Mouse (Mus musculus) forebrain, embryonic 16.5 days (tissue): ENCODE measurements around the gene Mafk. TPM values are rescaled to one million over a fixed set of nuclear protein-coding genes. Genes with fewer than 3 reads are reported as not detected.

ENCODE experiments used
- ATAC-seq: fragments of 200-750 bp; cut with Nextera tagmentation; 2 replicates; pipeline ENCODE4 v1.8.0; 2017; ENCODE audit warnings: mild to moderate bottlenecking, moderate library complexity
- H3K27ac ChIP-seq: fragments of 300-500 bp; sonication (generic); 2 replicates; pipeline ENCODE4 v1.5.1; 2014; ENCODE audit warnings: low read length, control low read depth
- H3K27me3 ChIP-seq: fragments of 300-500 bp; sonication (generic); replicated peaks from 2 replicates; pipeline ENCODE4 v1.6.1; 2014; ENCODE audit warnings: low read length; ENCODE audit not compliant: control insufficient read depth, insufficient read depth
- H3K36me3 ChIP-seq: fragments of 300-500 bp; sonication (generic); 2 replicates; pipeline ENCODE4 v1.6.1; 2014; ENCODE audit not compliant: control insufficient read depth, insufficient read depth
- H3K4me1 ChIP-seq: fragments of 300-500 bp; sonication (generic); replicated peaks from 2 replicates; pipeline ENCODE4 v1.6.1; 2014; ENCODE audit warnings: low read length; ENCODE audit not compliant: control insufficient read depth, insufficient read depth
- H3K4me2 ChIP-seq: fragments of 300-500 bp; sonication (generic); 2 replicates; pipeline ENCODE4 v1.6.1; 2014; ENCODE audit warnings: mild to moderate bottlenecking, low read length, control low read depth
- H3K4me3 ChIP-seq: fragments of 300-500 bp; sonication (generic); replicated peaks from 2 replicates; pipeline ENCODE4 v1.5.1; 2014; ENCODE audit warnings: mild to moderate bottlenecking, low read length, control low read depth
- H3K9ac ChIP-seq: fragments of 300-500 bp; sonication (generic); replicated peaks from 2 replicates; pipeline ENCODE4 v1.6.1; 2014; ENCODE audit warnings: low read depth, low read length, control low read depth
- H3K9me3 ChIP-seq: fragments of 300-500 bp; sonication (generic); 2 replicates; pipeline ENCODE4 v1.6.1; 2016; ENCODE audit warnings: low read length; ENCODE audit not compliant: control insufficient read depth
- WGBS: fragments of 180-500 bp; shearing (Covaris S2); extraction: QIAGEN DNeasy Blood & Tissue Kit; methylation state at CpG from one replicate; pipeline ENCODE4 v1.1.7; 2014; 5-methylcytosine and 5-hydroxymethylcytosine counted together
- polyA plus RNA-seq: library from polyadenylated mRNA; unstranded; fragments of >200 nt; fragmentation: Nextera tagmentation; extraction: Ambion mirVana; gene quantifications from 2 replicates; pipeline ENCODE4 v1.2.1, GENCODE M21; 2015

Gene Mafk
- polyA plus RNA-seq, 1 experiment from 2014 or later, result 23.1 TPM

DNA sequence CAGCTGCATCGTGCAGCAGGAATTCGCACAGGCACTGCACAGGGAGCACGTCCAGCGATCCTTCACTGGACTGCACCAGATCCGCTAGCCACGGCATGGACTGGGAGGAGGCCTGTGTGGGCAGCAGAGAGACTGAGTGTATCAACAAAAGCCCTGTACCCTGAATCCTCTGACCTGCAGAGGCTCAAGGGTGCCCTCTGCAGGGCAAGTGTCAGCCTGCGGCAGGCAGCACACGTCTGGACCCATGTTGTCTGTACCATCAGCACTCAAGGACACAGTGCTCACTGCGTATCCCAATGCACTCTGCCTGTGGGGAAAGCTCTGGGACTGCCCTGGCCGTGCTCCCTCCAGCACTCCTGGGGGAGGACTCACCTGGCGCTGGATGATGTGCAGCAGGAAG lies 27.0 kb upstream of the Mafk start:
- Histone ChIP-seq H3K36me3 (peaks cover 50% of the 10 kb centered on the region), H3K4me2 (no peak overlapping the region), H3K27me3 (no peaks in the 10 kb centered on the region), H3K27ac (no peak overlapping the region), H3K9me3 (no peaks in the 10 kb centered on the region), H3K9ac (no peak overlapping the region), H3K4me3 (no peak overlapping the region), H3K4me1 (no peaks in the 10 kb centered on the region)
- no peak for ATAC-seq
- WGBS, result 70% methylated on average over 11 of the region's 11 CpGs

- no peak for ATAC-seq
- H3K36me3 ChIP-seq, result peaks cover 60% of the 10 kb centered on the region
- WGBS, result 91% methylated on average over 8 of the region's 8 CpGs
- H3K4me2 ChIP-seq, result no peak overlapping the region
- H3K4me1 ChIP-seq, result no peaks in the 10 kb centered on the region
- no peak overlapping the region for H3K27ac ChIP-seq
- H3K27me3 ChIP-seq, result no peaks in the 10 kb centered on the region
- no peaks in the 10 kb centered on the region for H3K9me3 ChIP-seq
- H3K4me3 ChIP-seq, result no peak overlapping the region
- no peak overlapping the region for H3K9ac ChIP-seq
Observed at GRCm38 (mm10) chr5:139768216-139768615, 23.1 kb upstream of the Mafk start.

GRCm38 (mm10) chr5:139775216-139775926 lies 15.9 kb upstream of the Mafk start, which contains the start of gene Ints1:
Gene Ints1, minus strand, starts transcription at chr5:139775674.
- H3K27me3 ChIP-seq, result no peaks in the 10 kb centered on the region
- under 1% methylated on average over 55 of the region's 55 CpGs for WGBS
- H3K4me2 ChIP-seq, result peak within 1 kb of the TSS; percentile 97
- H3K4me3 ChIP-seq, result peak within 1 kb of the TSS; percentile 64
- H3K9me3 ChIP-seq, result no peaks in the 10 kb centered on the region
- peaks cover 9% of the 10 kb centered on the region for H3K4me1 ChIP-seq
- H3K27ac ChIP-seq, result no peak within 1 kb of the TSS
- peak; percentile 95 for ATAC-seq
- peak within 1 kb of the TSS; percentile 71 for H3K9ac ChIP-seq
- peaks cover 23% of the 10 kb centered on the region for H3K36me3 ChIP-seq

DNA sequence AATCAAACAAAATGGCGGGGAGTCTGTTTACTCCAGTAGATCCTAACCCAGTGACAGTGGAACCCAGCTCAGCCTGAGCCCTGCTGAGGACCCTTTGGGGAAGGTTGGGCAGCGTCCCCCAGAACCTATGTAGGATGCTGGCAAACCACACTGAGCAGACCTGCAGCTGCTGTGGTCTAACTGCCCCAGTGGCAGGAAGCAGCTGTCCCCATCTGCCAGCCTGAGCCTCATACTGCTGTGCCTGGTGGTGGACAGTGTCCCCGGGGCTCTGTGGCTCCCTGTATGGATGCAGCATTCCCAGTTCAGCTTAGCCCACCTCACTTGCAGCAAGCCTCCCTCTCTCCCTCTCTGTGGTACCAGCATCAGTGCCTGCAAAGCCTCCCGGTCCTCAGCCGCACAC lies 14.3 kb upstream of the Mafk start:
- ATAC-seq, result no peak
- 85% methylated on average over 5 of the region's 5 CpGs for WGBS

GRCm38 (mm10) chr5:139781406-139781805 lies 9.9 kb upstream of the Mafk start:
- Histone ChIP-seq H3K4me2 (no peak overlapping the region), H3K36me3 (no peaks in the 10 kb centered on the region), H3K27ac (no peak overlapping the region), H3K9ac (no peak overlapping the region), H3K27me3 (no peaks in the 10 kb centered on the region), H3K4me3 (no peak overlapping the region), H3K9me3 (no peaks in the 10 kb centered on the region), H3K4me1 (no peaks in the 10 kb centered on the region)
- WGBS, result 85% methylated on average over 8 of the region's 8 CpGs
- ATAC-seq, result no peak

More for the DNA sequence above, 14.3 kb upstream of the Mafk start:
- no peak overlapping the region for H3K9ac ChIP-seq
- H3K27ac ChIP-seq, result no peak overlapping the region
- no peak overlapping the region for H3K4me3 ChIP-seq
- no peaks in the 10 kb centered on the region for H3K27me3 ChIP-seq
- H3K9me3 ChIP-seq, result no peaks in the 10 kb centered on the region
- H3K4me1 ChIP-seq, result peaks cover 9% of the 10 kb centered on the region
- peaks cover 9% of the 10 kb centered on the region; the same call in 1 of the 2 replicates for H3K36me3 ChIP-seq
- no peak overlapping the region for H3K4me2 ChIP-seq

DNA sequence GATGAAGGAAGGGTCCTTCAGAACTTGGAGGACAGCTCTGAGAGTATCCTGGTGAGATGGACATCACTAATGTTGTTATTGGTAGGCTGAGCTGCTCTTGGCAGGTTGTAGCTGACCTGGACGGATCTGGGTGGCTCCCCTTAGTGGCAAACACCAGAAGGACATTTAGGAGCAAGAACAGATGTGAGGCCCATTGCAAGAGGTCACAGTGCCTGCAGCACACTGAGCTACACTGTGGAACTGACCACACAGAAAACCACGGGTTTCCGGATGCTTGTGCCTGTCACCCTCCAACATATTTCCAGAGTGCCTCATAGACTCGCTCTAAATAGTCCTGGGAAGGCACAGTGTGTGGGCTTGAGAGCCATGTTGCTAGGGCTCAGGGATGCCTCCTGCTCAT lies 1.8 kb upstream of the Mafk start:
- Histone ChIP-seq H3K27ac (no peak overlapping the region), H3K9me3 (no peaks in the 10 kb centered on the region), H3K4me3 (no peak overlapping the region), H3K9ac (no peak overlapping the region), H3K4me2 (no peak overlapping the region), H3K36me3 (no peaks in the 10 kb centered on the region), H3K27me3 (no peaks in the 10 kb centered on the region), H3K4me1 (peaks cover 21% of the 10 kb centered on the region)
- no peak for ATAC-seq
- WGBS, result 65% methylated on average over 4 of the region's 4 CpGs

GRCm38 (mm10) chr5:139792159-139792775 lies 954 bp downstream of the Mafk start:
- H3K27ac ChIP-seq, result no peak overlapping the region
- peak overlapping the region; percentile 87 for H3K4me3 ChIP-seq
- H3K4me2 ChIP-seq, result peak overlapping the region; percentile 100
- peaks cover 35% of the 10 kb centered on the region for H3K4me1 ChIP-seq
- no peaks in the 10 kb centered on the region for H3K9me3 ChIP-seq
- ATAC-seq, result no peak
- no peaks in the 10 kb centered on the region for H3K27me3 ChIP-seq
- no peaks in the 10 kb centered on the region for H3K36me3 ChIP-seq
- WGBS, result 15% methylated on average over 11 of the region's 11 CpGs
- H3K9ac ChIP-seq, result peak overlapping the region; percentile 82

DNA sequence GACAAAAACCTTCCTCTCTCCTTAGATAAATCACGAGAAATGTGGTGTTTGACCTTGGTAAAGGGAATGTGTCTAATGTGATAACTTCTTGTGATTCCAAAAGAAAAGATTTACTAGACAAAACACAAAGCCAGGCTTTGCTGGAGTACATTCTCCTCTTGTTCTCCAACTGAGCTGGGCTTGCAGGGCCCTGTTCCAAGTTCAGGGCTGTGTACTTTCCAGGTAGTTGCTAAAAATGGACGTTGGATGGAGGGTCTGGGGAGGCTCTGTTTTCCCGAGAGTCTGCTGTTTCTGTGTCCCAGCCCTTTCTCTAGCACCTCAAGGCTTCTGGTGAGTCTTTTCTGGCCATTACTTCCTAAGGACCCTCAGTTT lies 1.6 kb downstream of the Mafk start:
- Histone ChIP-seq H3K4me1 (peaks cover 42% of the 10 kb centered on the region), H3K9ac (no peak overlapping the region), H3K9me3 (no peaks in the 10 kb centered on the region), H3K27me3 (no peaks in the 10 kb centered on the region), H3K4me3 (no peak overlapping the region), H3K4me2 (no peak overlapping the region), H3K36me3 (no peaks in the 10 kb centered on the region), H3K27ac (no peak overlapping the region)
- ATAC-seq, result no peak
- 62% methylated on average over 3 of the region's 3 CpGs for WGBS

- peaks cover 48% of the 10 kb centered on the region for H3K4me1 ChIP-seq
- WGBS, result 69% methylated on average over 11 of the region's 11 CpGs
Observed at GRCm38 (mm10) chr5:139793338-139794089, 2.2 kb downstream of the Mafk start.

More at GRCm38 (mm10) chr5:139793338-139794089, 2.2 kb downstream of the Mafk start:
- Histone ChIP-seq H3K27me3 (no peaks in the 10 kb centered on the region), H3K9me3 (no peaks in the 10 kb centered on the region), H3K27ac (no peak overlapping the region), H3K36me3 (no peaks in the 10 kb centered on the region), H3K9ac (no peak overlapping the region), H3K4me2 (no peak overlapping the region), H3K4me3 (no peak overlapping the region)
- ATAC-seq, result no peak
